Mouse (Mus musculus) heart, postnatal 0 days (tissue): ENCODE measurements around the gene Hilpda. TPM values are rescaled to one million over a fixed set of nuclear protein-coding genes. Genes with fewer than 3 reads are reported as not detected.

Source experiments
- ATAC-seq: fragments of 200-750 bp; cut with Nextera tagmentation; 2 replicates; pipeline ENCODE4 v1.8.0; 2017; ENCODE audit warnings: low read depth, moderate number of reproducible peaks, moderate library complexity; ENCODE audit not compliant: insufficient read depth
- DNase-seq: peaks from one replicate; pipeline ENCODE4 v3.0.0-alpha.2; 2016; ENCODE audit warnings: low spot score
- H3K27ac ChIP-seq: fragments of 300-500 bp; sonication (generic); 2 replicates; pipeline ENCODE4 v1.5.1; 2014; ENCODE audit warnings: low read depth, mild to moderate bottlenecking
- H3K27me3 ChIP-seq: fragments of 300-500 bp; sonication (generic); 2 replicates; pipeline ENCODE4 v1.6.1; 2014; ENCODE audit warnings: low read length, mixed read lengths; ENCODE audit not compliant: control insufficient read depth, insufficient read depth
- H3K36me3 ChIP-seq: fragments of 300-500 bp; sonication (generic); replicated peaks from 2 replicates; pipeline ENCODE4 v1.6.1; 2014; ENCODE audit warnings: low read length, mixed read lengths; ENCODE audit not compliant: control insufficient read depth, insufficient read depth
- H3K4me1 ChIP-seq: fragments of 300-500 bp; sonication (generic); 2 replicates; pipeline ENCODE4 v1.6.1; 2014; ENCODE audit warnings: antibody characterized with exemption; ENCODE audit not compliant: control insufficient read depth, insufficient read depth
- H3K4me2 ChIP-seq: fragments of 300-500 bp; sonication (generic); 2 replicates; pipeline ENCODE4 v1.6.1; 2014; ENCODE audit warnings: low read depth, mild to moderate bottlenecking, low read length, moderate library complexity
- H3K4me3 ChIP-seq: fragments of 300-500 bp; sonication (generic); 2 replicates; pipeline ENCODE4 v1.5.1; 2014; ENCODE audit warnings: low read depth, low read length
- H3K9ac ChIP-seq: fragments of 300-500 bp; sonication (generic); replicated peaks from 2 replicates; pipeline ENCODE4 v1.6.1; 2014; ENCODE audit warnings: low read depth, low read length, mixed read lengths
- H3K9me3 ChIP-seq: fragments of 300-500 bp; sonication (generic); replicated peaks from 2 replicates; pipeline ENCODE4 v1.6.1; 2016; ENCODE audit warnings: low read length; ENCODE audit not compliant: control insufficient read depth
- CTCF ChIP-seq: IDR thresholded peaks from 2 replicates; pipeline ENCODE4 v1.5.1; 2016; ENCODE audit warnings: antibody characterized with exemption, control low read depth, low read depth
- EP300 ChIP-seq: IDR thresholded peaks from 2 replicates; pipeline ENCODE4 v1.6.1; 2016; ENCODE audit warnings: antibody characterized with exemption, low read depth
- WGBS: fragments of 180-500 bp; shearing (Covaris S2); extraction: QIAGEN DNeasy Blood & Tissue Kit; methylation state at CpG from one replicate; pipeline ENCODE4 v1.1.7; 2014; 5-methylcytosine and 5-hydroxymethylcytosine counted together
- polyA plus RNA-seq: library from polyadenylated mRNA; unstranded; fragments of >200 nt; fragmentation: Nextera tagmentation; extraction: Ambion mirVana; gene quantifications from 2 replicates; pipeline ENCODE4 v1.2.1, GENCODE M21; 2015
- total RNA-seq: library from RNA; depleted of rRNA; stranded (reverse); fragments of >200 nt; gene quantifications from 2 replicates; pipeline ENCODE4 v1.2.3, GENCODE M21; 2014; ENCODE audit warnings: low replicate concordance

The Hilpda gene
- total and polyA plus RNA-seq, 2 experiments from 2014 or later: 23.8 to 42.1 TPM

DNA sequence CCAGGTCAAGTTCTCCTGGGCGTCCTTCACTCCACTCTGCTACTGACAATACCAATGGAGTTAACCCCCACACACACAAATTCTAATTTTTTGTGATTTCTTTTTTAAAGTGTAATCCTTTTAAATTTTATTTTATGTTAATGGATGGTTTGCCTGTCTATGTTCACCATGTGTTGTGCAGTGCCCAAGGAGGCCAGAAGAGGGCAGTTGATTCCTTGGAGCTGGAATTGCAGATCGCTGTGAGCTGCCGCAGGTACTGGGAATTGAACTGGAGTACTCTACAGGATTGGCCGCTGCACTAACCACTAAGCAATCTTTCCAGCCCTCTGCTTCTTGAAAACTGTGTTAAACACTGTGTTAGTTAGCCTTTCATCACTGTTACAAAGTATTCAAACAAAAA, 33.2 kb downstream of the Hilpda start:
- H3K9ac ChIP-seq: no peak overlapping the region
- H3K36me3 ChIP-seq: no peaks in the 10 kb centered on the region
- no peaks in the 10 kb centered on the region for H3K27me3 ChIP-seq
- no peak overlapping the region for H3K4me3 ChIP-seq
- no peak for TF ChIP-seq CTCF
- no peak for TF ChIP-seq EP300
- H3K4me2 ChIP-seq: no peak overlapping the region
- H3K27ac ChIP-seq: no peak overlapping the region
- WGBS: 86% methylated on average over 4 of the region's 4 CpGs
- ATAC-seq (no peak), DNase-seq (no peak)
- no peaks in the 10 kb centered on the region for H3K4me1 ChIP-seq
- H3K9me3 ChIP-seq: peaks cover 7% of the 10 kb centered on the region; the same call in 1 of the 2 replicates

DNA sequence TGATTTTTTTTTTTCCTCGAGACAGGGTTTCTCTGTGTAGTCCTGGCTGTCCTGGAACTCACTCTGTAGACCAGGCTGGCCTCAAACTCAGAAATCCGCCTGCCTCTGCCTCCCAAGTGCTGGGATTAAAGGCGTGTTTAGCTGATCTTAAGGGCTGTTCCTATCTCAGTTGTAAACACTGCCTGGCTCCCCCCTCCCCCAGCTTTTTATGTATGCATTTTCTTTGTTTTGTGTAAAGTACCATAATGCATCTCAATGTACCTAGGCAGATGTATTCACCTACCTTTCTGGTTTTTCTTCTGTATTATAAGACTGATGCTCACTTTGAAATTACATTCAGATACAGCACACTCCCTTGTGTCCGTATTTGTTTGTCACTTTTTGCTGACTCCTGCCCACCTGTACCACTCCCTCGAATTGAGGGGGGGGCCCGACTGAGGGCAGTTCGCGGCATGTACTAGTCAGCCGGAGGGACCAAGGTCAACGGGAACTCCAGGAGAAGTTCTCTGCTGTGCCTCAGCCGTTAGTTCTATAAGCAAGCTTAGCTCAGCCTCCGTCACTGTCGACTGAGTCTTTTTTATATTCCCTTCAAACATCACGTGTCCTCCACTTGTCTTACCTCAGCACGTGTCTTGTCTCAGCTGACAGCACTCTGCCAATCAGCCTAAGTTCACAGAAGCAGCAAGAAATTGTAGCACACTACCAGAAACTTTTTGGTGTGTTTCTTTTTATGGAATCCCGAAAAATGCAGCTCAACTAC, 36.7 kb downstream of the Hilpda start:
- H3K9me3 ChIP-seq: peaks cover 7% of the 10 kb centered on the region; the same call in 1 of the 2 replicates
- ATAC-seq (no peak), DNase-seq (no peak)
- no peaks in the 10 kb centered on the region for H3K4me1 ChIP-seq
- 83% methylated on average over 16 of the region's 16 CpGs for WGBS
- H3K36me3 ChIP-seq: no peaks in the 10 kb centered on the region
- H3K27ac ChIP-seq: no peak overlapping the region
- no peak for TF ChIP-seq CTCF
- TF ChIP-seq EP300: no peak
- no peak overlapping the region for H3K9ac ChIP-seq
- no peak overlapping the region for H3K4me2 ChIP-seq
- no peaks in the 10 kb centered on the region for H3K27me3 ChIP-seq
- no peak overlapping the region for H3K4me3 ChIP-seq

DNA sequence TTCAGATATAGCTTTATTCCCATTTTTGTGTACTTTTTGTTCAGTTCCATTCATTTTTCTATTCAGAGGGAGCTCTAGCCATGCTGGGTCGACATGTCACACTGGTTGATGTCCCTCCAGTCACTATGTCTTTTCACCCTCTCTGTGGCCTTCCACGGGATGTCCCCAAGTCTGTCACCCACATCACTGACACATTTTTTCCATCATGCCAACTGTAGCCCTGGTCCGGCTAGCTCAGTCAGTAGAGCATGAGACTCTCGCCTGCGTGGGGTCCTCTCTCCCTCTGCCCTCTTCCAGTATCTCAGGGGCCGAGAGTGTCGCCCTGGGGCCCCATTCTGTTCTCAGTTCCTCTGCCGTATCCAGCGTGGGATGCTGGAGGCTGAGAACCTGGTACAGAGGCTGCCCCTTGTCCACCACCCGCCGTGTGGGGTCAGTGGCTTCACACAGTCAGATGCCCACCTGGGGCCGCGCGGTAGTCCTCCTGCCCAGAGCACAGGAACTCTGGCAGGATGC, 41.5 kb downstream of the Hilpda start:
- no peaks in the 10 kb centered on the region for H3K27me3 ChIP-seq
- 73% methylated on average over 14 of the region's 14 CpGs for WGBS

DNA sequence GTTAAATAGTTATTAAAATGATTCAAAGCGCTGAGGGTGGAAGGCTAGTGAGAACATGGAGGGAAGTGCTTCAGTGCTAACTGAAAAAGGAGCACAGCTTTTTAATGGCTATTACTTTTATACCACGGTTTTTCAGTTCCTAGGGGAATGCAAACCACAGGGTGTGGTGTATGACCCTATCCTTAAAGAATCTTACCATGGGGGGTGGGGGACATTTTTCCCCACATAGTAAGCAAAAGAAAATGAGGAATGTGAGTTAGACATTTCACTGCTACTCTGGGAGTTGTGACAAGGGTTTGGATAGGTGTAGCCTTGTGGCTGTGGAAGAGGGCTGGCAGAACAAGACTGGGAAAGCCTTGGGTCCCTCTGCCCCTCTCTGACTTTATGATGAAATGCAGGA, 45.0 kb downstream of the Hilpda start:
- WGBS: 66% methylated on average over 2 of the region's 2 CpGs
- Histone ChIP-seq H3K4me3 (no peak overlapping the region), H3K9me3 (no peaks in the 10 kb centered on the region), H3K27me3 (no peaks in the 10 kb centered on the region), H3K4me1 (0 out of 2 replicates have a peak, but pooled peaks cover 6% of the 10 kb centered on the region), H3K9ac (no peak overlapping the region), H3K36me3 (no peaks in the 10 kb centered on the region), H3K4me2 (no peak overlapping the region), H3K27ac (no peak overlapping the region)
- DNase-seq: no peak
- no peak for ATAC-seq
- no peak for TF ChIP-seq CTCF
- TF ChIP-seq EP300: no peak

More for the DNA sequence above, 41.5 kb downstream of the Hilpda start:
- H3K4me3 ChIP-seq: no peak overlapping the region
- H3K36me3 ChIP-seq: no peaks in the 10 kb centered on the region
- no peak overlapping the region for H3K9ac ChIP-seq
- no peak overlapping the region for H3K27ac ChIP-seq
- no peaks in the 10 kb centered on the region for H3K9me3 ChIP-seq
- no peak overlapping the region for H3K4me2 ChIP-seq
- ATAC-seq: no peak
- 0 out of 2 replicates have a peak, but pooled peaks cover 6% of the 10 kb centered on the region for H3K4me1 ChIP-seq
- DNase-seq: no peak
- TF ChIP-seq CTCF: no peak
- no peak for TF ChIP-seq EP300

DNA sequence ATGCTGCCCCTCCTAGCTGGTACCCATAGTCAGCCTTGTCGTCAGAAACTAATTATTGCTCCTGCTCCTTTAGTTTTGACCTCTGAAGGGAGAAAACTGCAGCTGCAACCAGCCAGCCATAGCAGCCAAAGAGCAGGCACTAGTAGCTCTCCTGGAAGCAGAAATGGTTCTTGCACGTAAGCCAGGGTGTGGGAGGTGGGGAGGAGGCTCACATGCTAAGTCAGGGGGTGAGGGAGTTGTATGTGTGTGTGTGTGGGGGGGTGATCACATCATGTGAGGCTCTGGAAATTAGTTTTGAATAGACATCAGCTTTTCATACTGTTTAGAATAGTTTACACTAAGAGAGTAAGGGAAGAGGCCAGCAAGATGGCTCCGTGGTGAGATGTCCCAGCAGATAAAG, 45.7 kb downstream of the Hilpda start:
- H3K4me2 ChIP-seq: no peak overlapping the region
- no peaks in the 10 kb centered on the region for H3K36me3 ChIP-seq
- no peak for ATAC-seq
- no peaks in the 10 kb centered on the region for H3K27me3 ChIP-seq
- WGBS: 72% methylated on average over 3 of the region's 3 CpGs
- no peaks in the 10 kb centered on the region for H3K9me3 ChIP-seq
- no peak overlapping the region for H3K9ac ChIP-seq
- no peak overlapping the region for H3K4me3 ChIP-seq
- TF ChIP-seq CTCF (no peak), EP300 (no peak)
- no peak for DNase-seq
- H3K27ac ChIP-seq: no peak overlapping the region
- H3K4me1 ChIP-seq: 0 out of 2 replicates have a peak, but pooled peaks cover 6% of the 10 kb centered on the region

DNA sequence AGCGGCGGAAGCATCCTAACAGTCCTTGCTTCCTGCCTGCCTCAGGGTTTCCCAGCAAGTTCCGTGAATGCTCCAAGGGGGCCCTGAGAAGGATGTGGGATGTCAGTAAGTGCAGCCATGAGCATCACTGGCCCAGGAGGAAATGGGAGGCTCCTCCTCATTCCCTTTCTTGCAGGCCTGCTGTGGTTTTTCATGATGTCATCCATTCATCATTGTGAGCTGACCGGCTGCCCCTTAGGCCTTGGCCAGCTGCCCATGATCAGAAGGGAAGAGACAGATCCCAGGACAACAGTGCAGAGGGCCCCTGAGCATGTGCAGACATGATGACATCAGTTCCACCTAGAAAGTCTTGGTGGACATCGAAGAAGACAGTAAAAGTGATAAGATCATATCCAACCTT, 46.6 kb downstream of the Hilpda start, which contains the start of gene Fam71f1:
Gene Fam71f1 (plus strand): TSS at position 262 of the 400 bp plus-strand sequence.
- Histone ChIP-seq H3K27me3 (no peaks in the 10 kb centered on the region), H3K27ac (no peak within 1 kb of the TSS; the same call in 1 of the 2 replicates), H3K9me3 (no peaks in the 10 kb centered on the region), H3K36me3 (no peaks in the 10 kb centered on the region), H3K9ac (no peak within 1 kb of the TSS), H3K4me1 (0 out of 2 replicates have a peak, but pooled peaks cover 6% of the 10 kb centered on the region), H3K4me3 (no peak within 1 kb of the TSS), H3K4me2 (no peak within 1 kb of the TSS)
- TF ChIP-seq EP300: no peak
- no peak for TF ChIP-seq CTCF
- DNase-seq (peak; percentile 68), ATAC-seq (peak; percentile 86)
- 27% methylated on average over 5 of the region's 5 CpGs for WGBS
